Mouse (Mus musculus) embryonic fibroblast, embryonic 13.5 days (primary cell): Measurements from ENCODE around the gene Dnaaf5. TPM values are rescaled to one million over a fixed set of nuclear protein-coding genes. Genes with fewer than 3 reads are reported as not detected.

Source experiments
- H3K27ac ChIP-seq: 2 replicates; pipeline ENCODE4 v1.5.1; 2012; ENCODE audit warnings: low read length, control low read depth, inconsistent platforms; ENCODE audit not compliant: insufficient read depth
- H3K4me1 ChIP-seq: 2 replicates; pipeline ENCODE4 v1.6.1; 2011; ENCODE audit warnings: low read length; ENCODE audit not compliant: control insufficient read depth, insufficient read depth
- H3K4me3 ChIP-seq: 2 replicates; pipeline ENCODE4 v1.5.1; 2011; ENCODE audit warnings: mild to moderate bottlenecking, control low read depth, low read length; ENCODE audit not compliant: insufficient read depth
- CTCF ChIP-seq: IDR thresholded peaks from 2 replicates; pipeline ENCODE4 v1.5.1; 2011; ENCODE audit warnings: mild to moderate bottlenecking, control low read depth, low read length, moderate library complexity, borderline replicate concordance; ENCODE audit not compliant: insufficient read depth
- POLR2A ChIP-seq: IDR thresholded peaks from 2 replicates; pipeline ENCODE4 v1.6.1; 2011; ENCODE audit warnings: low read depth, mild to moderate bottlenecking, control low read depth, low read length, moderate library complexity
- polyA plus RNA-seq: library from polyadenylated mRNA; stranded (reverse); fragments of >200 nt; gene quantifications from 2 replicates; pipeline ENCODE4 v1.2.4, GENCODE M21; 2011; ENCODE audit warnings: low read depth; ENCODE audit not compliant: missing spikeins, insufficient read length

The Dnaaf5 gene
- polyA plus RNA-seq, 1 experiment = 8.5 TPM

- no peak overlapping the region for H3K4me3 ChIP-seq
- TF ChIP-seq POLR2A (no peak), CTCF (no peak)
These were observed 24.3 kb upstream of the Dnaaf5 start for GRCm38 (mm10) chr5:139125717-139126116.

GRCm38 (mm10) chr5:139128476-139129065 is 21.5 kb upstream of the Dnaaf5 start:
- TF ChIP-seq CTCF = no peak
- TF ChIP-seq POLR2A = no peak
- Histone ChIP-seq H3K27ac (no peak overlapping the region), H3K4me1 (no peaks in the 10 kb centered on the region), H3K4me3 (no peak overlapping the region)

More at GRCm38 (mm10) chr5:139125717-139126116, 24.3 kb upstream of the Dnaaf5 start:
- Histone ChIP-seq H3K4me1 (no peaks in the 10 kb centered on the region), H3K27ac (no peak overlapping the region)

DNA sequence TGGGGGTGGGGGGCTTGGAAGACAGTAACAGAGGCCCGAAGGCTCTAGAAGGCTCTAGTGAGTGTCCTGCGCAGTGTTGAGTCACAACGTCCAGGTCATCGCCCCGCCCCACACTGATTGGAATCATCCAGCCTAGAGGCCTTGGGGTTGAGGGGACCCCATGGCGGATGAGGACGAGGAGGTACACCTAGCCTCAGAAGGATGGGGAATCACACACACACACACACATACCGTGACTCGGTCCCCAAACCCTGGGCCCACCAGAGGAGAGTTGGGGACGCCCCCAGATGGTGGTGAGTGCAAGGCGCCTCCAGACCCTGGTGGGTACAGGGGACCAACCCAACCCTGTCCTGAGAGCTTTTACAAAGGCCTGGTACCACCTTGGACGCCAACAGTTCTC is 20.9 kb upstream of the Dnaaf5 start:
- Histone ChIP-seq H3K27ac (no peak overlapping the region), H3K4me3 (peak overlapping the region; percentile 23), H3K4me1 (no peaks in the 10 kb centered on the region)
- peak; percentile 60; the same call in 1 of the 2 replicates for TF ChIP-seq POLR2A
- no peak for TF ChIP-seq CTCF

DNA sequence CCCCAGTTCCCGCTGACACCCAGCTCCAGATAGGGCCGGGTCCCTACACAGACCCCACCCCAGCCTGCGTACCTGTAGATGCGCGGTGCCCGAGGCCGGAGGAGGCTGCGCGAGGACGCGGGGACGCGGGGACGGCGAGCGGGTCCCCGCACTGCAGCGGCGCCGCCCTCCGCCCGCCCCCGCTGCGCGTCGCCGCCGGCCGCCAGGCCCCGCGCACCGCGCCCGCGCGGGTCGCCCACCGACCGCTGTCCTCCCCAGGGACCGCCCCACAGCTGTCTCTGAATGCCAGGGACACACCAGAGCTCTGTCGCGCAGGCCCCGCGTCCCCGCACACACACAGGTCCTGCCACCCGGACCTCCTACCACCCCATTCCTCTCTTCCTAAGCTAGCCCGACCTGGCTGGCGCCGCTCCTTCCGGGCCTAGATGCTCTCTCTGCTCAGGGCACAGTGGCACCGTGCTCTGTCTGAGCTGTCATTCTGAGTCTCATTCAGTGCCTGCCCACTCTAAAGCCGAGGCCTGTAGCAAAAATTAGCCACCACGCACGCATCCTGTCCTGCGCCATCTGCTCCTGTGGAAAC is 20.4 kb upstream of the Dnaaf5 start:
- no peaks in the 10 kb centered on the region for H3K4me1 ChIP-seq
- no peak overlapping the region for H3K27ac ChIP-seq
- TF ChIP-seq POLR2A (peak; percentile 44; the same call in 1 of the 2 replicates), CTCF (no peak)
- peak overlapping the region; percentile 23 for H3K4me3 ChIP-seq

GRCm38 (mm10) chr5:139130351-139130750 is 19.7 kb upstream of the Dnaaf5 start:
- no peak for TF ChIP-seq CTCF
- no peak for TF ChIP-seq POLR2A
- no peak overlapping the region for H3K4me3 ChIP-seq

GRCm38 (mm10) chr5:139134501-139134900 is 15.5 kb upstream of the Dnaaf5 start:
- H3K27ac ChIP-seq = no peak overlapping the region
- no peak for TF ChIP-seq POLR2A
- no peak for TF ChIP-seq CTCF
- H3K4me3 ChIP-seq = no peak overlapping the region
- 0 out of 2 replicates have a peak, but pooled peaks cover 5% of the 10 kb centered on the region for H3K4me1 ChIP-seq

More at GRCm38 (mm10) chr5:139130351-139130750, 19.7 kb upstream of the Dnaaf5 start:
- H3K4me1 ChIP-seq = no peaks in the 10 kb centered on the region
- no peak overlapping the region for H3K27ac ChIP-seq

GRCm38 (mm10) chr5:139136341-139136740 is 13.7 kb upstream of the Dnaaf5 start:
- TF ChIP-seq CTCF (no peak), POLR2A (no peak)
- 0 out of 2 replicates have a peak, but pooled peaks cover 5% of the 10 kb centered on the region for H3K4me1 ChIP-seq
- no peak overlapping the region for H3K4me3 ChIP-seq
- no peak overlapping the region for H3K27ac ChIP-seq

DNA sequence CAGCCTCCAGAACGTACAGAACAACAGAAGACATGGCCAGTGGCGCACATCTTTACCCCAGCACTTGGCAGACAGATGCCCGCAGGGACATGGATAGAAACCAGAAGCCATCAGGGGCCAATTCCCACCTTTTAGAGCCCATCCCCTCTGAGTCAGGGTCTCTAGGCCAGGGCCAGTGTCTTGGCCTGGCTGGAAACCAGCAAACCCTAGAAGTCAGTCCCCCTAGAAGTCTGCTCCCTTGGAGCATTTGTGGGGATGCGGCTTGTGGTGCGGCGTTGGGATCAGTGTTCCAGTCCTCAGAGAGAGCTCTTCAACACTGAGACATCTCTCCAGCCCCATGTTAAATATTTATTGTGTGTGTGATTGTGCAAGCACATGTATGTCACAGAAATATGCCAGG is 12.8 kb upstream of the Dnaaf5 start:
- no peak overlapping the region for H3K4me3 ChIP-seq
- H3K27ac ChIP-seq = no peak overlapping the region
- H3K4me1 ChIP-seq = 0 out of 2 replicates have a peak, but pooled peaks cover 5% of the 10 kb centered on the region
- TF ChIP-seq POLR2A (no peak), CTCF (no peak)

DNA sequence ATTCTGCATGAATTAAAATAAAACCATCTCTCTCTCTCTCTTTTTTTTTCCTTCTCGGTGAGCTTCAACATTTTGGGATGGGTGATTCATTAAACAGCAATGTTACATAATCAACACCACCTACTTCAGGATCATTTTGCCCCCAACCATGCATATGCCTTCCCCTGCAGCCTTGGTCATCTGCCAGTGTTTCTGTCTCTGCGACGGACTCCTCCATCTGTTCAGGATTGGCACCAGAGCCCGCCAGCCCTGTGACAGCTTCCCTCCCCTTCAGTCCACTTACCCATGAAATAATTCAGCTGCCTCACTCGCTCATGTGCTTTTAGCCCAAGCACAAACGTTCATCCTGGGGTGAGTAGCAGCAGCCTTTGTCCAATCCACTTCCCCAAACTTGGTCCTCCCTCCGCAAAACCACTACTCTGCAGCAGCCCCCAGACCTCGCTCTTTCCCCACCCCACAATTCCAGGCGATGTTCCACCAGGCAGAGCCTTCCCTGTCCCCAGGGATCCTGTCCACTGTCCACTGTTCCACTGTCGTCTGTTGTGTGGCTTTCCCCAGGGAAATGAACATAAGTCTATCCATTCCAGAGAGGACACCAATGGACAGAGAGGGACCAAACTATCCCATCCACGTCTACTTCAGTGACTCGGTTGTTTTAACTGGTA is 11.6 kb upstream of the Dnaaf5 start:
- Histone ChIP-seq H3K4me1 (0 out of 2 replicates have a peak, but pooled peaks cover 5% of the 10 kb centered on the region), H3K27ac (no peak overlapping the region)
- no peak for TF ChIP-seq POLR2A
- no peak for TF ChIP-seq CTCF

More for the DNA sequence above, 11.6 kb upstream of the Dnaaf5 start:
- no peak overlapping the region for H3K4me3 ChIP-seq
